Mouse (Mus musculus): Measurements from ENCODE around the gene Mutyh.

DNA sequence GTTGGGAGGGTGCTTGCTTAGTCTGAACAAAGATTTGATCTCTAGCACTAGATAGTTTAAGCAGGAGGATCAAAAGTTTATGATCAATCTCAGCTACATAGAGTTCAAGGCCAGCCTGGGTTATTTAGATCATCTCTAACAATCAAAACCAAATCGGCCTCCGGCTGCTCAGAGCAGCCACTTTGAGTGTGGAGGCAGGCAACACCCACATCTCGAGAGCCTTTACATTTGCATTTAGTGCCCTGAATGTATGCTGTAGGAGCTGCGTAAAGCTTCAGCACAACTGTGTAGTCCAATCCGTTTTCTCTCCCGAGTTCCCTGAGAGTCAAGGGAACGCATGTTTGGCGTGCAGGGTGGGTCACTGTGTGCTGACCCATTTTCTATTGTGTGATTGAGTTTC, 15.1 kb upstream of the Mutyh start:
- TF ChIP-seq CTCF (IDR thresholded peaks at IDR 0.05; ENCODE audit: control insufficient read depth, insufficient read depth, insufficient read length) (no peak), FOSL1 (IDR thresholded peaks at IDR 0.05; ENCODE audit: insufficient read depth, low read length, poor library complexity, severe bottlenecking) (no peak), MYOG (IDR thresholded peaks at IDR 0.05; ENCODE audit: control insufficient read depth, extremely low read depth, insufficient read length) (no peak)

Data from C2C12 (cell line).